Mouse (Mus musculus) ovary, postnatal 14 days (tissue): ENCODE results near the gene Chrnd.

Experiments
- DNase-seq: peaks from one replicate; pipeline ENCODE4 v3.0.0; 2022; ENCODE audit warnings: low spot score

The Chrnd gene

DNA sequence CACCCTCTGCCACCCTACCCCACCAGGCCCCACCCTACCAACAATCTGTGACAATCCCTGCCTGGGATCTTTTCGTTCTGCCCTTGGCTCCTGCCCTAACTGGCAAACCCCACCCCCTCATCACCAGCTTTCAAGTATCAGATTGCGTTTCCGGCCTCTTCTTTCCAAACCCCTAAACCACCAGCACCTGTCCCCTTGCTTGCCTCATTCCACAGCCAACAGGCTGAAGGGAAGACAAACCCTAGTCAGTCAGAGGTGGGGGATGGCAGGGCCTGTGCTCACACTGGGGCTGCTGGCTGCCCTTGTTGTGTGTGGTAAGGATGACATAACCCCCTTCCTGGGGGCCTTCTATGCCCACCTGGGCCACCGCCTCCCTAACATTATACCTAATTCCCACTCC lies at the start of gene Chrnd:
Gene Chrnd, plus strand, starts transcription at position 179 of the 400 bp plus-strand sequence.
- no peak for DNase-seq

DNA sequence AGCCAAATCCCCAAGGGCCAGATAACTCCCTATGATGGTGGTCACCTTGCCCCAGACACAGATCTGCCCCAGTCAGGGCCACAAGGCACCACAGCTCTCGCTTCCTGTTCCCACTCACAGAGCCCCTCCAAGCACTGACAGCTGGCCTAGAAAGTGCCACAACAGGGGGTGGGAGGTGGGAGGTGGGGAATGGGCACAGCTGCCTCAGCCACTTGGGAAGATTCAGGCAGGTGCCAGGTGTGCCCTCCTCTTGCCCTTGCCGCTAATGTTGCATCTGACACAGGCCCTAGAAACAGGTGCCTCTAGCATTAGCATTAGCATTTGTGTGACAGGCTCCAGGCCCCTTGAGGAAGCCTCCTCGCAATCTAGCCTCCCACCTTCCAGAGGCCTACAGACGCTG lies 48.9 kb upstream of the Chrnd start:
- DNase-seq = no peak

GRCm38 (mm10) chr1:87142456-87142855 lies 48.0 kb upstream of the Chrnd start:
- no peak for DNase-seq

GRCm38 (mm10) chr1:87143141-87143540 lies 47.3 kb upstream of the Chrnd start:
- DNase-seq = no peak

DNA sequence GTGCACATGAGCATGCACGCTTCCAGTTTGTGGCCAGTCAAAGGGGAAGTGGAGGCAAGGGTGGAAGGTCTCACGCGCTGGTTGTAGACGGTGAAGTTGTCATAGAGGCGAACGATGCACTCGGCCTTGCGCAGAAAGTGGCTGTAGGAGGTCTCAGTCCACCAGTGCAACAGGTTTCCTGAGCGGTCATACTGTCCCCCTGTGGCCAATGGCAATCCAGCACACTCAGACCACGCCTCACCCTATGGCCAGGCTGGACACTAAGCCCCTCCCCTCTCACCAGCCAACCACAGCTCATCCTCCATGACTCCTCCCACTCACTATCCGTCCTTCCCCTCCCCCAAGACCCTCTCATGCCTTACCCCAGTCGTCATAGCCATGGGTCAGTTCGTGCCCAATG lies 41.0 kb upstream of the Chrnd start:
- no peak for DNase-seq

- DNase-seq = no peak
Observed at GRCm38 (mm10) chr1:87151286-87151685, 39.1 kb upstream of the Chrnd start.

- DNase-seq = no peak
Observed at GRCm38 (mm10) chr1:87153776-87154500, 36.5 kb upstream of the Chrnd start.

DNA sequence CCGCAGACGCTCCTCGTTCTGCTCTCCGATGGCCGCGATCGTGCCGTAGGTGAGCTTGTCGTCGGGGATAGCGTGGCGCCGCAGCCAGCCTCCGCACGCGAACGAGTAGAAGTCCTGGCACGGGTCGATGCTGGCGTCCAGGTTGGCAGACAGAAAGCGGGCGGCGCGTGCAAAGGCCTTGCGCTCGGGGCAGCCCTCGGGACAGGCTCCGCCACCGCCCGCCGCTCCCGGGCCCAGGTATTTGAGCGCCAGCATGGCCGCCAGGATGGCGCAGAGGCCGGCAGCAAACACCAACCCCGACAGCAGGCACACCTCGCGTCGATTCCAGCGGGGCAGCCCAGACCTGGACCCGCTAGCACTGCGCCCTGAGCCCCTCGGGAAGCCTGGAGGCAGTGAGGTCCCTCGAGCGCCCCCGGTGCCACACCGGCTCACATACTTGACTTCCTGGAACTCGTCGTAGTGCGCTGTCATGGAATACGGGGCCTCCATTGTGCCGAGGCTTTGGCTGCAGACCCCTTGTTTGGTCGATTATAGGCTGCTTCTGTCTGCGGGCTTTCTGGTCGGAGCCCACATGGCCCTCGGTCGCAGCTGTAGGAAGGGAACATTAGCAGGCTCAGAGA lies 35.8 kb upstream of the Chrnd start:
- DNase-seq = no peak

DNA sequence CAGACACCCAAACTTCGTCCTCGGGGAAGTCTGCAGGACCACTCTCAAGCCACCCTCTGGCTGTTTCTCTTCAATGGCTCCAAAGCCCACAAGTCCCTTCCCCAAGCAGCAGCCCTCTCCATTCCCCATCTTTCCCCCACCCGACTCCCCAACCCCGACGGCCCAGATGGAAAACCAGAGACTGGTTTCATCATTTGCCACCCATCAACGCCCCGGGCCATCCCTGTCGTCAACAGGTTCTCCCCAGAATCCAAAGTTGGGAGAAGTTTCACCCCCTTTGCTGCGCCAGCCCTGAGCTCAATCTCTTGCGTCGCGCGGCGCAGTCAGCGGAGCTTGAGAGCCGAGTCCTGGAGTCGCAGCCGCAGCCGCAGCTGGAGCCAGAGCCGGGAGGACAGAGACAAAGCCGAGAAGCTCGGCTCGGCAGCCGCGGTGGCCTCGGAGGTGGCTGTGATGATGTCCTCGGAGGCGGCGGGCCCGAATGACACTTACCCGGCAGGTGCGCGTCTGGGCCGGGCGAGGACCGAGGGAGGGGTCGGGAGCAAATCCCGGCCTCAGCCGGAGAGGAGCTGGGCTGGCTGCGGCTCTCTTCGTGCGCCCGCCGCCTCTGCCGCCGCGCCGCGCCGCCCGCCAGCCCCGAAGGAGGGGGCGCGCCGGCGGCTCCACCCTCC lies 34.7 kb upstream of the Chrnd start:
- DNase-seq = no peak

DNA sequence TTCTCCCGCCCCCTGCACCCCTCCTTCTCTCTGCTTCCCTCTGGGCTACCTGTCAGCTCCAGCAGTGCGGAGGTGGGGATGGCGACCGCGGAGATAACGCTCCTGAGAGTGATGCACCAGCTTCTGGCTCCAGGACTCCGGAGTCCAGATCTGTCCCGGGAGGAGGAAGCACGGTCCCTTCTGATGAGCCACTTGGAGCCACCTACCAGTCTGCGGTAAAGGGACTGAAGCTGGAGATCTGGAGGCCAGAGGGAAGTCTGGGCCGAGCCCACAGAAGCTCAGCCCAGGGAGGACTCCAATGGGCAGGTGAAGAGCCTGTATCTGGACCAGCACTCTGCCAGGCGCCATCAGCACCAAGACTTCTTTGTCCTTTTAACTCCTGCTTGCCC lies 34.2 kb upstream of the Chrnd start, which contains the start of gene Ecel1:
Gene Ecel1, minus strand, starts transcription at position 323 of the 389 bp plus-strand sequence.
- no peak for DNase-seq

- DNase-seq = no peak
Observed at GRCm38 (mm10) chr1:87159396-87159795, 31.0 kb upstream of the Chrnd start.

DNA sequence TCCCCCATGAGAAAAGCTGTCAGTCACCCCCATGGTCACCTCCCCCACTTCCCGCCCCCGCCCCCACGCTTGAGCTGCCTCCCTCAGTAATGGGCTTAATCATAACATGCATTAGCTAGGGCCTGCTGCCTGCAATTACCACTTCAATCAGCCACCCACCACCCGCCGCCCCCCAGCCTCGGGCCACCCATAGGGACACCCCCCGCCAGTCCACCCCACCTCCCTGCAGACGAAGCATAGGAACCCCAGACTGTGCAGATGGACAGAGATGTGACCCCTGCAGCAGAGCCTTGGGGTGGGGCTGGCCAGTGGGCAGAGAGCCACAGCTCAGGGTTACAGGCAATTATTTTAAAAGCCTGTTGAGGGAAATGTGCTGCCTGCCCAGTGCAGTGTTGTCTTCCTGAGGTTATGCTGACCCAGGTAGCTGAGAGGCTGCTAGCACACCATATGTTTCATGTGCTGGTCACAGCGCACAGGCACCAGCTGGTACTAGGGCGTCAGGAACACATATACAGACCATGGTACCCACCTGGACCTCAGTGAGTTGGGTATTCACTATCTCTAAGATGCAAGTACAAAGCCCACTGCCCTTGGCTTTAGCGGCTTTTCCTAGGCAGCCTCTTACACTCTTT lies 26.1 kb upstream of the Chrnd start:
- DNase-seq = no peak

- DNase-seq = no peak
Observed at GRCm38 (mm10) chr1:87164796-87165184, 25.6 kb upstream of the Chrnd start.

GRCm38 (mm10) chr1:87170458-87170857 lies 19.9 kb upstream of the Chrnd start:
- no peak for DNase-seq

- no peak for DNase-seq
Observed at GRCm38 (mm10) chr1:87171312-87171711, 19.1 kb upstream of the Chrnd start.

GRCm38 (mm10) chr1:87172316-87172715 lies 18.1 kb upstream of the Chrnd start:
- no peak for DNase-seq

DNA sequence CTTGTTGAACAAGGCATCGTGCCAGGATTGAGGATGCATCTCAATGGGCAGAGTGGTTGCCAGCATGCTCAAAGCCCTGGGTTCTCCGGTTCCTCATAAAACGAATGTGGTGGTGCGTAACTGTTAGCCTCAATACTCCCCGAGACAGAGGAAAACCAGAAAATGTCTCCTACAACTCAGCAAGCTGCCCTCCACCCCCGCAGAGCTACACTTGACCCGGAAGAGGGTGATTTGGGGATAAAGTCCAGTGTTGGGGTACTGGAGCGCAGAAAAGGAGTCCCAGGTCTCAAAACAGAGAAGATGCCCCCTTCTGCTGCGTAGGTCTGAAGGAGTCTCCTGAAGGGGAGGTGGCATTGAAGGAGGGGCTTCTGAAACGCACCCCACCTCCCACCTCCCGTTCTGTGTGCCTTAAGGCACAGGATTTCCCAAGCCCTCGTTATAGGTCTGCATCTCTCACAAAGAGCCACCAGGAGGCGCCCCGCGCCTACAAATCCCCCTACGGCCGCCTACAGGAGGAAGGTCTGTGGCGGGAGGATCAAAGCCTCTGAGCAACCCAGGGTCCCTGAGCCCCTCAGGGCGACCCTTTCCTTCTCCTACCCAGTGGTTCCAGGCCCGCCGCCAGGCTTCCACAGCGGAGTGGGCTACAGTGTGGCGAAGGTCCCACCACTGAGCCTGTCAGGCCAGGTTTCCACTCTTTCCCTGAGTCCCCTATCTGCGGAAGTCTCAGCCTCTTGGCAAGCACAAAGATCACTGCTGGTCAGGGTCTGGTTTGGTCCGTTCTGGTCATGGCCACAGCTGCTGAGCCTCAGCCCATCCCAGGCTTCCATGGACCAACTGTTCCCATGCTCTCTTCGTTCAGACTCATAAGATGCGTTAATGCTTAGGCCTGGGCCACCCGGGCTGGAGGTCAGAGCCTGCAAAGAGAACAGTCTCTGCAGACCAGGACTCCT lies 16.1 kb upstream of the Chrnd start:
- peak; percentile 63 for DNase-seq

GRCm38 (mm10) chr1:87175852-87176292 lies 14.5 kb upstream of the Chrnd start:
- DNase-seq = peak; percentile 65

DNA sequence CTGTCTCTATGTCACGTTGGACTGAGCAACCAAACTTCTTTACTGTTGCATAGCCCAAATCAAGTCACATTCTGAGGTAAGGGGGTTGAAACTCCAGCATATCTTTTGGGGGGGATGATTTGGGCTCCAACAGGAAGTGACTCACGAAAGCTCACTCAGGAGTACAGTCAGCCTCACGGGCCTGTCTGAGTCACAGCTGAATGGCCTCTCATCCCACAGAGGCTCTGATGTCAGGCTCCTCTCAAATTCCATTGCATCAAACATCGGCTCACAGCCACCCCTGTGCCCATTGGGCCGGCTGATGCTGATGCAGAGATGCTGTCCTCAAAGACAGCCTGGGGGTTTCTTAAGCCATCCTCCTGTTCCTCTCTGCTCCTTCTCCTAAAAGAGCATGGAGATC lies 9.5 kb upstream of the Chrnd start:
- DNase-seq = no peak

- DNase-seq = no peak
Observed at GRCm38 (mm10) chr1:87183013-87183412, 7.4 kb upstream of the Chrnd start, which contains the start of gene Prss56. Gene Prss56, plus strand, starts transcription at chr1:87183313.

- DNase-seq = no peak
Observed at GRCm38 (mm10) chr1:87183998-87184750, 6.2 kb upstream of the Chrnd start.
